Mouse (Mus musculus) lung, postnatal 4 days (tissue): Measurements from ENCODE around the gene Pcp4l1.

Source experiments
- DNase-seq, 2 experiments: peaks; one replicate each; pipeline ENCODE4 v3.0.0; 2021

Gene Pcp4l1

DNA sequence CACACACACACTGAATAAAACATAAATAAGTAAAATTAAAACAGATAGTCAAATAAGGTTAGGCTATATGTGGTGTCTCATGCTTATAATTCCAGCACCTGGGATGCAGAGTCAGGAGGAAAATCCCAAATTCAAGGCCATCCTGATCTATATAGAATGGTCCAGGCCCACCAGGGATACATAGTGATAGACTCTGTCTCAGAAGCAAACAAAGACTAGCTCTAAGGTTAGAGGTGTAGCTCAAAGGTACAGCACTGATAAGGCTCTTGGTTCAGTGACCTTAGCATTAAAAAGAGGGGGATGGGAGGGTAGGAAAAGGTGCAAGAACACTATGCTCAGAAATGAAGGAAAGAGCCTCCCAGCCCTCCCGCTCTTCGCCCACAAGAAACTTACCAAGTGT lies 60.5 kb downstream of the Pcp4l1 start:
- no peak for DNase-seq

- DNase-seq, result no peak
Measured at GRCm38 (mm10) chr1:171130971-171131370, 65.1 kb downstream of the Pcp4l1 start.

DNA sequence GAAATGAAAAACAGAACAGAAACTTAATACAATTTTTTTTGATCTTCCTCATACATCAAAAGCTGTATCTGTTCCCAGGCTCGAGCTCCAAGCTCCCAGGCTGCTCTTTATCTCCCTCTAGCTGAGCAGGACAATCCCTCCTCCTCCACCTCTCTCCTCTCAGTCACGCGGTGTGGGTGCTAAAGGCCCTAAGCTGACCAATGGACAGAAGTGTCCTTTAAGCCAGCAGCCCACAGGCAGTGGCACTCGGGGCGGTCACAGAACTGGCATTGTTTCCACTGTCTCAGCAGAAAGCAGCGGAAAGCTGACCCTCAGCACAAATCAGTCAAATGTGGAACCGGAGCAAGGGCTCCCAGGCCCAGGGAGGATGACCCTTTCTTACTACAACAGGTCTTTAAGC lies 66.8 kb downstream of the Pcp4l1 start:
- DNase-seq, result no peak

DNA sequence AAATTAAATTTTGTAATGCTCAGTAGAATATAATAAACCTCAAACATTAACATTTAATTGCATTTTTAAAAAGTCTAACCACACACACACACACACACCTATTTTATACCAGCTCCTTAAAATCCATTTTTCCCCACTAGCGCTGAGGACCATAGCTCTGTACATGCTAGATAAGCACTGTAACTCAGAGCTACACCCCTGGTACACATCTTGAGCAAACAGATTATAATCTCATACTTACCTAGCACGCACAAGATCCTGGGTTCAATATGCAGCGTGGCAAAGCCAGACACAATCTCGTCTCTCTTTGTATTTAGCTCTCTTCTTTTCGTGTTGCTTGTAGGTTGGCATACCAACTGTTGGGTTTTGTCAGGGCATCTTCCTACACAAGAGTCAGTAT lies 71.7 kb downstream of the Pcp4l1 start:
- DNase-seq, result no peak
